Mouse (Mus musculus) CH12.LX (cell line): ENCODE measurements at regions not wholly inside any gene's neighbourhood (a gene's known extent, or its start where the extent isn't known, plus 50 kb on each side); places are given as distances from the start of the nearest gene placed in this dataset.

Experiments used
- DNase-seq: peaks from one replicate; pipeline ENCODE4 v3.0.0-alpha.2; 2013; ENCODE audit errors: extremely low read depth
- H3K27ac ChIP-seq: 2 replicates; pipeline ENCODE4 v1.5.1; 2012; ENCODE audit warnings: low read depth, mild to moderate bottlenecking, control low read depth, moderate library complexity; ENCODE audit not compliant: insufficient read depth
- H3K27me3 ChIP-seq: replicated peaks from 2 replicates; pipeline ENCODE3; 2012; ENCODE audit warnings: inconsistent platforms
- H3K36me3 ChIP-seq, 2 experiments: replicated peaks in 1 of 2; 2 replicates each; pipeline versions ENCODE3 to v1.6.1; 2012; ENCODE audit warnings: inconsistent platforms in 1 of 2, low read length in 1 of 2, mild to moderate bottlenecking in 1 of 2, mixed read lengths in 1 of 2, moderate library complexity in 1 of 2; ENCODE audit not compliant: control insufficient read depth in 1 of 2, insufficient read depth in 1 of 2
- H3K4me1 ChIP-seq, 2 experiments: 2 replicates each; pipeline ENCODE4 v1.6.1; 2012; ENCODE audit warnings: inconsistent platforms in 1 of 2, moderate library complexity in 1 of 2; ENCODE audit not compliant: insufficient read depth in 2 of 2, control insufficient read depth in 1 of 2
- H3K4me2 ChIP-seq: 2 replicates; pipeline ENCODE4 v1.6.1; 2012; ENCODE audit warnings: low read depth, mild to moderate bottlenecking, control low read depth; ENCODE audit not compliant: poor library complexity, insufficient read depth, severe bottlenecking
- H3K4me3 ChIP-seq, 3 experiments: fragments of 150-350 bp in 1 of 3; sonication (generic) in 1 of 3; replicated peaks in 1 of 3; 2 replicates each; pipeline versions ENCODE3 to v1.5.1; 2011 to 2012; ENCODE audit warnings: low read depth in 2 of 3, low read length in 2 of 3, mild to moderate bottlenecking in 2 of 3, moderate library complexity in 2 of 3, control low read depth in 1 of 3, improper control_type of control experiment in 1 of 3, inconsistent platforms in 1 of 3, mixed read lengths in 1 of 3; ENCODE audit not compliant: poor library complexity in 1 of 3
- H3K79me2 ChIP-seq: replicated peaks from 2 replicates; pipeline ENCODE4 v1.6.1; 2012; ENCODE audit warnings: mild to moderate bottlenecking, moderate library complexity; ENCODE audit not compliant: control insufficient read depth, poor library complexity, insufficient read depth, severe bottlenecking; ENCODE audit errors: extremely low read depth
- H3K9ac ChIP-seq: 2 replicates; pipeline ENCODE4 v1.6.1; 2012; ENCODE audit warnings: low read depth, mild to moderate bottlenecking, control low read depth, moderate library complexity; ENCODE audit not compliant: insufficient read depth
- H3K9me3 ChIP-seq: replicated peaks from 2 replicates; pipeline ENCODE3; 2012; ENCODE audit warnings: low read length, inconsistent platforms, mixed read lengths
- BHLHE40 ChIP-seq: IDR thresholded peaks from 2 replicates; pipeline ENCODE4 v1.6.1; 2011; ENCODE audit warnings: mild to moderate bottlenecking, low read depth, low read length, improper control_type of control experiment
- CHD1 ChIP-seq: IDR thresholded peaks from 2 replicates; pipeline ENCODE4 v1.6.1; 2012; ENCODE audit warnings: low read depth, low read length, improper control_type of control experiment, inconsistent platforms
- CHD2 ChIP-seq: IDR thresholded peaks from 2 replicates; pipeline ENCODE4 v1.6.1; 2011; ENCODE audit warnings: low read length, improper control_type of control experiment
- CTCF ChIP-seq, 2 experiments: IDR thresholded peaks in 1 of 2; conservative IDR thresholded peaks in 1 of 2; 2 replicates each; pipeline ENCODE4 v1.5.1; 2011 to 2012; ENCODE audit warnings: low read depth in 2 of 2, low read length in 2 of 2, improper control_type of control experiment in 1 of 2, inconsistent platforms in 1 of 2, mild to moderate bottlenecking in 1 of 2, moderate library complexity in 1 of 2
- E2F4 ChIP-seq: IDR thresholded peaks from 2 replicates; pipeline ENCODE4 v1.6.1; 2011; ENCODE audit warnings: low read depth, low read length, improper control_type of control experiment; ENCODE audit not compliant: insufficient replicate concordance
- EP300 ChIP-seq: IDR thresholded peaks from 2 replicates; pipeline ENCODE4 v1.6.1; 2011; ENCODE audit warnings: low read length, improper control_type of control experiment
- ETS1 ChIP-seq: conservative IDR thresholded peaks from 2 replicates; pipeline ENCODE4 v1.6.1; 2012; ENCODE audit warnings: low read depth, mild to moderate bottlenecking, inconsistent platforms, low read length, improper control_type of control experiment, moderate library complexity
- HCFC1 ChIP-seq: IDR thresholded peaks from 2 replicates; pipeline ENCODE4 v1.6.1; 2012; ENCODE audit warnings: low read depth, mild to moderate bottlenecking, inconsistent platforms, low read length, improper control_type of control experiment
- IRF4 ChIP-seq: IDR thresholded peaks from 2 replicates; pipeline ENCODE4 v1.6.1; 2014; ENCODE audit warnings: low read depth, mild to moderate bottlenecking, inconsistent platforms, low read length, improper control_type of control experiment
- JUN ChIP-seq: IDR thresholded peaks from 2 replicates; pipeline ENCODE4 v1.6.1; 2011; ENCODE audit warnings: low read depth, mild to moderate bottlenecking, low read length, improper control_type of control experiment, moderate library complexity; ENCODE audit not compliant: insufficient read depth
- JUND ChIP-seq: conservative IDR thresholded peaks from 2 replicates; pipeline ENCODE4 v1.6.1; 2011; ENCODE audit warnings: low read depth, low read length, improper control_type of control experiment
- MAFK ChIP-seq: IDR thresholded peaks from 2 replicates; pipeline ENCODE4 v1.6.1; 2011; ENCODE audit warnings: low read length, improper control_type of control experiment; ENCODE audit not compliant: insufficient replicate concordance
- MAX ChIP-seq: IDR thresholded peaks from 2 replicates; pipeline ENCODE4 v1.6.1; 2011; ENCODE audit warnings: low read length, improper control_type of control experiment
- MAZ ChIP-seq: IDR thresholded peaks from 2 replicates; pipeline ENCODE4 v1.6.1; 2012; ENCODE audit warnings: low read depth, mild to moderate bottlenecking, inconsistent platforms, low read length, improper control_type of control experiment, moderate library complexity
- MYC ChIP-seq: IDR thresholded peaks from 2 replicates; pipeline ENCODE4 v1.6.1; 2011; ENCODE audit warnings: low read depth, mild to moderate bottlenecking, improper control_type of control experiment, low read length
- NELFE ChIP-seq: IDR thresholded peaks from 2 replicates; pipeline ENCODE4 v1.6.1; 2011; ENCODE audit warnings: low read depth, low read length, improper control_type of control experiment
- NRF1 ChIP-seq: IDR thresholded peaks from 2 replicates; pipeline ENCODE4 v1.6.1; 2014; ENCODE audit warnings: low read depth, mild to moderate bottlenecking, inconsistent platforms, low read length, improper control_type of control experiment, moderate library complexity
- PAX5 ChIP-seq: IDR thresholded peaks from 2 replicates; pipeline ENCODE4 v1.6.1; 2012; ENCODE audit warnings: low read length, inconsistent platforms, mixed read lengths
- POLR2A ChIP-seq: IDR thresholded peaks from 2 replicates; pipeline ENCODE4 v1.6.1; 2011; ENCODE audit warnings: low read depth, mild to moderate bottlenecking, improper control_type of control experiment, low read length
- POLR2AphosphoS2 ChIP-seq: IDR thresholded peaks from 2 replicates; pipeline ENCODE4 v1.6.1; 2011; ENCODE audit warnings: low read depth, low read length, improper control_type of control experiment
- RCOR1 ChIP-seq: conservative IDR thresholded peaks from 2 replicates; pipeline ENCODE4 v1.6.1; 2012; ENCODE audit warnings: low read depth, mild to moderate bottlenecking, inconsistent platforms, low read length, improper control_type of control experiment
- SIN3A ChIP-seq: IDR thresholded peaks from 2 replicates; pipeline ENCODE4 v1.6.1; 2012; ENCODE audit warnings: low read length, improper control_type of control experiment, inconsistent platforms
- SMC3 ChIP-seq: IDR thresholded peaks from 2 replicates; pipeline ENCODE4 v1.6.1; 2011; ENCODE audit warnings: low read depth, low read length, improper control_type of control experiment
- TBP ChIP-seq: conservative IDR thresholded peaks from 2 replicates; pipeline ENCODE4 v1.6.1; 2011; ENCODE audit warnings: low read depth, low read length, improper control_type of control experiment
- USF1 ChIP-seq: IDR thresholded peaks from 2 replicates; pipeline ENCODE4 v1.6.1; 2014; ENCODE audit warnings: low read depth, mild to moderate bottlenecking, inconsistent platforms, low read length, improper control_type of control experiment
- USF2 ChIP-seq: conservative IDR thresholded peaks from 2 replicates; pipeline ENCODE4 v1.6.1; 2011; ENCODE audit warnings: low read depth, low read length, improper control_type of control experiment
- ZC3H11A ChIP-seq: IDR thresholded peaks from 2 replicates; pipeline ENCODE4 v1.6.1; 2012; ENCODE audit warnings: low read depth, mild to moderate bottlenecking, inconsistent platforms, low read length, improper control_type of control experiment
- ZNF384 ChIP-seq: IDR thresholded peaks from 2 replicates; pipeline ENCODE4 v1.6.1; 2012; ENCODE audit warnings: low read depth, low read length, improper control_type of control experiment, inconsistent platforms
- dilution Hi-C: fragments of 300-500 bp; cut with MboI; formaldehyde crosslinking; loops from 2 replicates; pipeline ENCODE4 v1.14.3; 2020; ENCODE audit warnings: low sequenced_read_pairs; ENCODE audit not compliant: extremely low pct_unique_long_range_greater_than_20kb, extremely low pct_ligation_motif_present
- in situ Hi-C: fragments of 300-500 bp; cut with MboI; formaldehyde crosslinking; loops from 3 replicates; pipeline ENCODE4 v1.14.3; 2019; ENCODE audit warnings: low sequenced_read_pairs, low pct_ligation_motif_present, low pct_unique_long_range_greater_than_20kb, mixed read lengths

DNA sequence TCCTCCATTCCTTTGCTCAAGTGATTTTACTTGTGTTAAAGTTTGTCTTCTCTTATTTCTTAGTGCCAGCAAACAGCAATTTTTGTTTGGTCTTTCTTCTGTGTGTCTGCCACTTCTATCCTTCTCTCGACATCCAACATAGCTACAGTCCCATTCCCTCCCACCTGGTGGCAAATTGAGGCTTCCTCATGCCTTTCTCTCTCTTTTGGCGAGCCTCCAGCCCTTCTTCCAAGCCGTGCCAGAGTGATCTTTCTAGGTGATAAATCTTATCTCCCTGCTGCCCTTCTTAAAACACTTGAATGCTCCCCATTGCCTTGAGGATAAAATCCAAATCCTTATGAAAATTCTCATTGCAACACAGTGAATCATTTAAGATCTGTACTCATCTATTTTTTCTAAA lies 101.0 kb upstream of the Phactr1 start:
- Histone ChIP-seq H3K9ac (no peak overlapping the region), H3K27ac (no peak overlapping the region), H3K27me3 (no peaks in the 10 kb centered on the region), H3K4me3 (no peak overlapping the region), H3K4me1 (0 out of 4 replicates have a peak, but pooled peaks cover 0 to under 1% of the 10 kb centered on the region in 2 experiments), H3K9me3 (no peaks in the 10 kb centered on the region), H3K4me2 (no peak overlapping the region), H3K36me3 (no peaks in the 10 kb centered on the region), H3K79me2 (no peaks in the 10 kb centered on the region)
- DNase-seq: no peak
- dilution Hi-C loops (no loop called here), in situ Hi-C loops (no loop called here)
- TF ChIP-seq POLR2AphosphoS2: no peak

DNA sequence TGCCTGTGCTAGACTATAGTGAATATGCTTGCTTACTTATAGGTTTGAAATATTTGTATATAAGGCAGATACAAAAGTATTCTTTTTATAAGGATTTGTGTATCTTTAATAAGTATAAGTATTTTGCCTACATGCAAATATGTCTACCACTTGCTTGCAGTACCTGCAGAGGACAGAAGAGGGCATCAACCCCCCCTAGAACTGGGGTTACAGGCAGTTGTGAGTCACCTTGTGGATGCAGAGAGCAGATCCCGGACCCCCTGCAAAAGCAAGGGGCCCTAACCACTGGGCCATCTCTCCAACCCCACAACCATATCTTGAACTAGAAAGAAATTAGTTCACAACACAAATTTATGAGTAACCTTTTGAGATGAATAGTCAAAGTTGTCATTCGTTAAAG lies 91.3 kb upstream of the Phactr1 start:
- H3K4me3 ChIP-seq: no peak overlapping the region
- DNase-seq: no peak
- in situ Hi-C loops: loop anchor here (10.0 kb wide), 2 partner anchors 284 to 944 kb away; partner anchors contain the start of gene Edn1
- H3K9ac ChIP-seq: no peak overlapping the region
- H3K4me1 ChIP-seq: no peaks in the 10 kb centered on the region
- H3K27me3 ChIP-seq: no peaks in the 10 kb centered on the region
- TF ChIP-seq USF1 (no peak), CHD2 (no peak), CTCF (conservative IDR thresholded peaks at IDR 0.05 in 1 of 2, IDR thresholded peaks at IDR 0.05 in 1 of 2; ENCODE audit: low read depth in 2 of 2, low read length in 2 of 2) (peak in 1 of 2 experiments; percentile 32; a peak in 2 of 4 replicates), JUND (no peak), MAZ (no peak), JUN (no peak), MYC (no peak)
- H3K4me2 ChIP-seq: no peak overlapping the region
- H3K36me3 ChIP-seq: no peaks in the 10 kb centered on the region
- H3K9me3 ChIP-seq: no peaks in the 10 kb centered on the region
- H3K79me2 ChIP-seq: no peaks in the 10 kb centered on the region
- H3K27ac ChIP-seq: no peak overlapping the region
- dilution Hi-C loops: no loop called here

- in situ Hi-C loops (loop anchor here (10.0 kb wide), 2 partner anchors 285 to 945 kb away; partner anchors contain the start of gene Edn1), dilution Hi-C loops (no loop called here)
- DNase-seq: peak; percentile 46
- TF ChIP-seq SIN3A: no peak
- TF ChIP-seq BHLHE40: no peak
- no peak for TF ChIP-seq NELFE
- TF ChIP-seq MAX: no peak
- TF ChIP-seq MAFK: peak; percentile 54; the same call in 1 of the 2 replicates
- no peak for TF ChIP-seq PAX5
- no peak for TF ChIP-seq EP300
- no peak for TF ChIP-seq ETS1
- no peak for TF ChIP-seq MAZ
- TF ChIP-seq POLR2A: no peak
- no peak for TF ChIP-seq HCFC1
- no peak for TF ChIP-seq POLR2AphosphoS2
- no peak for TF ChIP-seq JUN
- TF ChIP-seq NRF1: no peak
- TF ChIP-seq JUND: no peak
- TF ChIP-seq ZNF384: no peak
- TF ChIP-seq ZC3H11A: 0 out of 2 replicates have a peak, but pooled peaks have one; percentile 17
- TF ChIP-seq SMC3: peak; percentile 64
- TF ChIP-seq USF2: no peak
- TF ChIP-seq E2F4: no peak
- TF ChIP-seq CHD2: no peak
- TF ChIP-seq IRF4: no peak
- no peak for TF ChIP-seq RCOR1
- TF ChIP-seq TBP: no peak
- no peak for TF ChIP-seq CHD1
These were observed 90.8 kb upstream of the Phactr1 start for GRCm38 (mm10) chr13:42589607-42590006.

More at GRCm38 (mm10) chr13:42589607-42590006, 90.8 kb upstream of the Phactr1 start:
- Histone ChIP-seq H3K4me2 (no peak overlapping the region), H3K9me3 (no peaks in the 10 kb centered on the region), H3K27me3 (no peaks in the 10 kb centered on the region), H3K36me3 (no peaks in the 10 kb centered on the region), H3K27ac (no peak overlapping the region), H3K9ac (no peak overlapping the region), H3K4me1 (no peaks in the 10 kb centered on the region), H3K79me2 (no peaks in the 10 kb centered on the region), H3K4me3 (no peak overlapping the region)
